Mouse (Mus musculus) limb, embryonic 14.5 days (tissue): ENCODE data around the gene Arl9. TPM values are rescaled to one million over a fixed set of nuclear protein-coding genes. Genes with fewer than 3 reads are reported as not detected.

ENCODE experiments used
- ATAC-seq: fragments of 200-750 bp; cut with Nextera tagmentation; 2 replicates; pipeline ENCODE4 v1.8.0; 2017; ENCODE audit warnings: low read depth, moderate number of reproducible peaks, moderate TSS enrichment; ENCODE audit not compliant: low FRiP score
- DNase-seq: peaks from one replicate; pipeline ENCODE4 v3.0.0-alpha.2; 2015; ENCODE audit warnings: low spot score
- H3K27ac ChIP-seq: fragments of 300-500 bp; sonication (generic); replicated peaks from 2 replicates; pipeline ENCODE4 v1.5.1; 2014; ENCODE audit warnings: low read depth, mild to moderate bottlenecking, low read length, moderate library complexity, mixed read lengths
- H3K27me3 ChIP-seq: fragments of 300-500 bp; sonication (generic); 2 replicates; pipeline ENCODE4 v1.6.1; 2014; ENCODE audit warnings: low read length, mixed read lengths; ENCODE audit not compliant: control insufficient read depth, insufficient read depth
- H3K36me3 ChIP-seq: fragments of 300-500 bp; sonication (generic); 2 replicates; pipeline ENCODE4 v1.6.1; 2014; ENCODE audit warnings: mild to moderate bottlenecking, low read length, moderate library complexity, mixed read lengths; ENCODE audit not compliant: control insufficient read depth, insufficient read depth
- H3K4me1 ChIP-seq: fragments of 300-500 bp; sonication (generic); 2 replicates; pipeline ENCODE4 v1.6.1; 2014; ENCODE audit warnings: antibody characterized with exemption, low read length, mixed read lengths; ENCODE audit not compliant: control insufficient read depth, insufficient read depth
- H3K4me2 ChIP-seq: fragments of 300-500 bp; sonication (generic); replicated peaks from 2 replicates; pipeline ENCODE4 v1.6.1; 2014; ENCODE audit warnings: low read depth, mild to moderate bottlenecking, low read length, moderate library complexity; ENCODE audit not compliant: severe bottlenecking
- H3K4me3 ChIP-seq: fragments of 300-500 bp; sonication (generic); replicated peaks from 2 replicates; pipeline ENCODE4 v1.5.1; 2014; ENCODE audit warnings: low read length
- H3K9ac ChIP-seq: fragments of 300-500 bp; sonication (generic); 2 replicates; pipeline ENCODE4 v1.6.1; 2014; ENCODE audit warnings: mild to moderate bottlenecking, low read depth, low read length, moderate library complexity; ENCODE audit not compliant: severe bottlenecking
- H3K9me3 ChIP-seq: fragments of 300-500 bp; sonication (generic); 2 replicates; pipeline ENCODE4 v1.6.1; 2016; ENCODE audit warnings: low read length; ENCODE audit not compliant: control insufficient read depth
- POLR2A ChIP-seq: fragments of 200-500 bp; IDR thresholded peaks from 2 replicates; pipeline ENCODE4 v1.8.0; 2012; ENCODE audit warnings: inconsistent platforms, mild to moderate bottlenecking, moderate library complexity, borderline replicate concordance; ENCODE audit not compliant: insufficient read depth, insufficient read length; ENCODE audit errors: extremely low read depth
- WGBS: fragments of 180-500 bp; shearing (Covaris S2); extraction: QIAGEN DNeasy Blood & Tissue Kit; methylation state at CpG from one replicate; pipeline ENCODE4 v1.1.7; 2014; 5-methylcytosine and 5-hydroxymethylcytosine counted together
- polyA plus RNA-seq, 2 experiments: library from polyadenylated mRNA; depleted of rRNA in 1 of 2; stranded (reverse) in 1 of 2; unstranded in 1 of 2; fragments of >200 nt; fragmentation: Nextera tagmentation in 1 of 2; extraction: Ambion mirVana in 1 of 2; gene quantifications; 2 replicates each; pipeline versions ENCODE4 v1.2.1 to v1.2.3; 2012 to 2014

The Arl9 gene
- polyA plus RNA-seq, 2 experiments, result 0.58 TPM; not detected in 1

DNA sequence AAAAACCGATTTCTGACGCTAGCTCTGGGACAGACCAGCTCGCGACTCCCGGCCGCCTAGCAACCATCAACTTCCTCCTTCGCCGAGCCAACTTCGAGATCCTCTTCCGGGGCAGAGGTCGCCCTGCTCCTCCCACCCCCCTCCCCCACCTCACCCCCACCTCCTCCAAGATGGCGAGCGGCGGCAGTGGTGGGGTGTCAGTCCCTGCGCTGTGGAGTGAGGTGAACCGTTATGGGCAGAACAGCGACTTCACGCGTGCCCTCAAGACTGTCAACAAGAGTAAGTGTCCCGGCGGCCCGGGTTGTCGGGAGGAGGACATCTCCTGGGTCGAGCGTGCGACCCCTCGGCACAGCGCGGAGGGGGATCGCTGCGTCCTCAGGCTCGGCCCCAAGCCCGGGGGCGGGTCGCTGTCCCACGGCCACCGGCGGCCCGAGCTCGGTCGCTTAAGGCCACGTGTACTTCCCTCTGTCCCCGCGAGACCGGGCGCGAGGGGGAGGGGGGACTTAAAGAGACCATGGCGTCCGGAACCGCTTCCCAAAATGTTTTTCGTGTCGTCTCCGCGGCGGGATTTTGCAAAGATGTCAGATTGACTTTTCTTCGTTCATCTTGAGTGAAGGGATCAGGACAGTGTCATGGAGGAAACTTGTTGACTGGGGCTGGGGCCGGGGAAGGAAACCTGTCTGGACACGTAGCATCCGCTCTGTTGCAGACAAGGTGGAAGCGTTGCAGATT lies 29.1 kb upstream of the Arl9 start, which contains the start of gene Srp72:
Gene Srp72 (plus strand): TSS at position 130 of the 732 bp plus-strand sequence.
- no peaks in the 10 kb centered on the region for H3K9me3 ChIP-seq
- no peaks in the 10 kb centered on the region for H3K27me3 ChIP-seq
- peak within 1 kb of the TSS; percentile 92 for H3K9ac ChIP-seq
- ATAC-seq (peak; percentile 96), DNase-seq (peak; percentile 85)
- H3K4me2 ChIP-seq, result peak within 1 kb of the TSS; percentile 82
- peaks cover 30% of the 10 kb centered on the region for H3K36me3 ChIP-seq
- peak within 1 kb of the TSS; percentile 92 for H3K27ac ChIP-seq
- peak within 1 kb of the TSS; percentile 97 for H3K4me3 ChIP-seq
- H3K4me1 ChIP-seq, result peaks cover 11% of the 10 kb centered on the region
- no peak; the same call in 1 of the 2 replicates for TF ChIP-seq POLR2A
- 3% methylated on average over 60 of the region's 60 CpGs for WGBS

DNA sequence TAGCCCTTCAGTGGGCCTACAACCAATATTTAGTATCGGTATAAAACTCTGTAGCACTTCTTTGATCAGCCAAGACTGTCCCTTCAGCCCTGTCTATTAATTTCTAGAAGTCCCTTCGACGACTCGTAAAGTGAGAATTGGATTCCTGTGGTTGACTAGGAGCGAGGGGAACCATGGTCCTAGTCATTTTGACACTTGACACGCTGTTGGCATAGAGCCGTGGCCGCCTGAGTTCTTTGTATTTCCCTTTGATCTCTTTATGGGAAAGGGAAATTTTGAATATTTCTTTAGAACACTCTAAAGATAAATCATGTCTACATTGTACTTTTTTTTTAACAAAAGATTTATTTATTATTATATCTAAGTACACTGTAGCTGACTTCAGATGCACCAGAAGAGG lies 28.1 kb upstream of the Arl9 start:
- no peak for TF ChIP-seq POLR2A
- Histone ChIP-seq H3K27me3 (no peaks in the 10 kb centered on the region), H3K9ac (peak overlapping the region; percentile 92; the same call in 1 of the 2 replicates), H3K27ac (no peak overlapping the region), H3K9me3 (no peaks in the 10 kb centered on the region), H3K4me1 (peaks cover 11% of the 10 kb centered on the region), H3K36me3 (peaks cover 33% of the 10 kb centered on the region), H3K4me2 (peak overlapping the region; percentile 82), H3K4me3 (peak overlapping the region; percentile 97)
- ATAC-seq (no peak), DNase-seq (no peak)
- WGBS, result 69% methylated on average over 8 of the region's 8 CpGs

DNA sequence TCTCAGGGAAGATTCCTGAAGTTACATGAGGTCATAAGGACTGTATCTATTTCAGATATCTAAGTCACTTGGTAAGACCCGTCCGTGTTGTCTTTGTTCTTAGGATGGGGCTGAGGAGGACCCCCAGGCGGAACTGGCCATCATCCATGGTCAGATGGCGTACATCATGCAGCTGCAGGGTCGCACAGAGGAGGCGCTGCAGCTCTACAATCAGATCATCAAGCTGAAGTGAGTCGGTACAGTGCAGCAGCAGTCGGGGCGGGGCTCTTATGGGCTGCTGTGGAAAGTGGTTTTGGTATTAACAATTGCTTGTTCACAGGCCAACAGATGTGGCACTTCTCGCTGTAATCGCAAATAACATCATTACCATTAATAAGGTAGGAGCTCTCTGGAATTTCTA lies 19.8 kb upstream of the Arl9 start:
- H3K4me3 ChIP-seq, result no peak overlapping the region
- H3K9ac ChIP-seq, result no peak overlapping the region
- H3K9me3 ChIP-seq, result no peaks in the 10 kb centered on the region
- TF ChIP-seq POLR2A, result no peak
- H3K36me3 ChIP-seq, result peaks cover 84% of the 10 kb centered on the region
- no peak overlapping the region for H3K4me2 ChIP-seq
- no peaks in the 10 kb centered on the region for H3K4me1 ChIP-seq
- ATAC-seq (no peak), DNase-seq (no peak)
- no peak overlapping the region for H3K27ac ChIP-seq
- 97% methylated on average over 11 of the region's 11 CpGs for WGBS
- no peaks in the 10 kb centered on the region for H3K27me3 ChIP-seq

DNA sequence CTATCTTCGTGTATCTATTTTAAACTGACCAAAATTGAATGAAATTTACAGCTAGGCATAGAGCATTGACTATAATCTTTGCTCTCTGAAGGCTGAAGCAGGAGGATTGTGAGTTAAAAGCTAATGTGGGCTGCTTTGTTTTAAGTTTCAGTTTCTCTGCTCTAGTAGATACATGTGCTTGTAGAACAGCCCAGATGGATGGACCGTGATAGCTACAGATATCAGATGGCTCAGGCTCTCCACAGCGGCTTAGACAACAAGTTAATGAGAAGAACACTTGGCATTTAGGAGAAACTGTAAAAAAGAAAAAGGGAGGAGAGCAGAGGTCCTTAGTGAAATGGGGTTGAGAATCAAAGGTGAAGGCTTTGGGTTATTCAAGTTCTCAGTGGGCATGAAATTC lies 13.1 kb upstream of the Arl9 start:
- Histone ChIP-seq H3K36me3 (peaks cover 88% of the 10 kb centered on the region), H3K9me3 (no peaks in the 10 kb centered on the region), H3K27me3 (no peaks in the 10 kb centered on the region), H3K4me3 (no peak overlapping the region), H3K4me2 (no peak overlapping the region), H3K27ac (no peak overlapping the region), H3K4me1 (no peaks in the 10 kb centered on the region), H3K9ac (no peak overlapping the region)
- TF ChIP-seq POLR2A, result no peak
- 95% methylated on average over 3 of the region's 3 CpGs for WGBS
- ATAC-seq (no peak), DNase-seq (no peak)

DNA sequence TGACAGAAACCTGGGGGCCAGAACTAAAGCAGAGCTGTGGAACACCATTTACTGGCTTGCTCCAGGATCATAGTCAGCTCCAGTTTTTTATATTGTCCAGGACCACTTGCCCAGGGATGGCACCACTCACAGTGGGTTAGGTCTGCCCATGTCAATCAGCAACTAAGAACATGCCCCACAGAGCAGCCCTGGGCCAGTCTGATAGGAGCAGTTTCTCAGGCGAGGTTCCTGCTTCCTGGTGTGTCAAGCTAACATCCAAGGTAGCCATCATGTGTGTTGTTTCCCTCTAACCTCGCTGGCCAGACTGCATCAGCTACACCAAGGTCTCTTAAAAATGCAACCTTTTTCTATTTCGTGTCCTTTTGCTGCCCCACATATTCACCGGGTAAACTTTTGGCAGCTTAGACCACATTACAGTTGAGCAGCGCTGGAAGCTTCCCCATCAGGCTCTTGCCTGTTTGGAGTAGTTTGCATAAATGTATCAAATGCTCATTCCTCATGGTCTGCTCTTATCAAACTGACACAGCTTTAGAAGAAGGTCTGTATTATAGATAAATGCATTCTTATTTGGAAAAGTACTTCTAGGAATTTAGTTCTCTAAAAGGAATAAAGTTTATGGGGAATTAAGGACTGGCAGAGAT lies 10.6 kb upstream of the Arl9 start:
- Histone ChIP-seq H3K4me3 (no peak overlapping the region), H3K27me3 (no peaks in the 10 kb centered on the region), H3K9ac (no peak overlapping the region), H3K9me3 (no peaks in the 10 kb centered on the region), H3K27ac (no peak overlapping the region), H3K4me2 (no peak overlapping the region), H3K36me3 (peaks cover 91% of the 10 kb centered on the region), H3K4me1 (no peaks in the 10 kb centered on the region)
- DNase-seq (no peak), ATAC-seq (no peak)
- no peak for TF ChIP-seq POLR2A
- 91% methylated on average over 5 of the region's 5 CpGs for WGBS
